Mouse (Mus musculus) E14TG2a.4 (cell line): Measurements from ENCODE around the gene Cpne4.

Source experiments
- H3K27me3 ChIP-seq: 2 replicates; pipeline ENCODE4 v1.6.1; 2014; ENCODE audit warnings: low read length, control low read depth; ENCODE audit not compliant: insufficient read depth
- H3K36me3 ChIP-seq: 2 replicates; pipeline ENCODE4 v1.6.1; 2014; ENCODE audit warnings: low read length, control low read depth; ENCODE audit not compliant: insufficient read depth
- H3K4me1 ChIP-seq: replicated peaks from 2 replicates; pipeline ENCODE4 v1.6.1; 2014; ENCODE audit warnings: low read depth, low read length, control low read depth
- H3K4me3 ChIP-seq: replicated peaks from 2 replicates; pipeline ENCODE4 v1.5.1; 2014; ENCODE audit warnings: mild to moderate bottlenecking, low read length
- H3K9me3 ChIP-seq: 2 replicates; pipeline ENCODE4 v1.6.1; 2014; ENCODE audit warnings: low read length, control low read depth
- CTCF ChIP-seq: conservative IDR thresholded peaks from 2 replicates; pipeline ENCODE4 v1.5.1; 2014; ENCODE audit warnings: low read length
- NANOG ChIP-seq: IDR thresholded peaks from 2 replicates; pipeline ENCODE4 v1.6.1; 2014; ENCODE audit warnings: borderline replicate concordance, low read length, mixed read lengths
- POU5F1 ChIP-seq: IDR thresholded peaks from 2 replicates; pipeline ENCODE4 v1.6.1; 2014; ENCODE audit warnings: low read length, borderline replicate concordance

Cpne4 gene

GRCm38 (mm10) chr9:104742661-104743380 lies 195.7 kb downstream of the Cpne4 start:
- Histone ChIP-seq H3K36me3 (no peaks in the 10 kb centered on the region), H3K27me3 (no peaks in the 10 kb centered on the region), H3K9me3 (no peaks in the 10 kb centered on the region), H3K4me3 (no peak overlapping the region), H3K4me1 (no peaks in the 10 kb centered on the region)
- TF ChIP-seq CTCF (no peak), NANOG (no peak), POU5F1 (no peak)

DNA sequence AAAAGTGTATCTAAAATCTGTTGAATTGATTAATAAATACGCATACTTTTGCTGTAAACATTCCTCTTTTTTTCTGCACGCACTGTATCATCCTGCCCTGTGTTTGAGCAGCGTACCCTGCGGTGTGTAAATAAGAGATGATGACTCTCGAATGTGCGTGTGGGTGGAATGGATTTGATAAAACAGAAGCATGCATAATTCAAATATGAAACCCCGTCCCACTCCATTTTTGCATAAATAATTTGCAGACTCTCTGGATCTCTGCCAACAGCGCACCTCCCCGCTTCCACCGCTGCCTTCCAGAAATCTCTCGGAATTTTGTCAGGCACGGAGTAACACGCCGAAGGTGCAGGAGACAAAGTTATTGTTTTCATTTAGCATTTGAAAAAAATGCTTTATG lies 208.4 kb downstream of the Cpne4 start:
- Histone ChIP-seq H3K4me1 (no peaks in the 10 kb centered on the region), H3K36me3 (no peaks in the 10 kb centered on the region), H3K27me3 (no peaks in the 10 kb centered on the region), H3K4me3 (no peak overlapping the region), H3K9me3 (no peaks in the 10 kb centered on the region; the same call in 1 of the 2 replicates)
- TF ChIP-seq CTCF (no peak), POU5F1 (no peak), NANOG (no peak)

- no peaks in the 10 kb centered on the region for H3K4me1 ChIP-seq
- H3K27me3 ChIP-seq = no peaks in the 10 kb centered on the region
- no peaks in the 10 kb centered on the region for H3K9me3 ChIP-seq
- TF ChIP-seq NANOG (no peak), POU5F1 (no peak), CTCF (no peak)
- H3K36me3 ChIP-seq = no peaks in the 10 kb centered on the region
- no peak overlapping the region for H3K4me3 ChIP-seq
Observed at GRCm38 (mm10) chr9:104760031-104760430, 212.9 kb downstream of the Cpne4 start.

- H3K4me1 ChIP-seq = no peaks in the 10 kb centered on the region
- no peaks in the 10 kb centered on the region for H3K36me3 ChIP-seq
- H3K4me3 ChIP-seq = no peak overlapping the region
- TF ChIP-seq CTCF (no peak), NANOG (no peak), POU5F1 (no peak)
- no peaks in the 10 kb centered on the region for H3K9me3 ChIP-seq
- no peaks in the 10 kb centered on the region for H3K27me3 ChIP-seq
Observed at GRCm38 (mm10) chr9:104776198-104776815, 229.2 kb downstream of the Cpne4 start.

DNA sequence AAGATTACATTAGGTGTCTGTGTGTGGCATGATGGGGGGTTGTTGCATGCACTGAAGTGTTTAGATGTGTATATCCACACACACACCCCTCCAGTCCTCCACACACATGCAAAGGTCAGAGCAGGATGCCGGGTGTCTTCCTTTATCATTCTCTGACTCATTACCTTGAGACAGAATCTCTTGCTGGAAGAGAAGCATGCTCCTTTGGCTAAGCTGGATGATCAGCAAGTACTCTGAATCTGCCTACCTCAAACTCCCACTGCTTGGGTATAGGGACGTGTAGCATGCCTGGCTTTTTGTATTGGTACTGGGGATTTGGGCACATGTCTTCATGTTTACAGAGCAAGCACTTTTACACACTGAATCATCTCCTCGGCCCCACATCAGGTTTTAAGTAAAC lies 230.0 kb downstream of the Cpne4 start:
- no peak for TF ChIP-seq POU5F1
- TF ChIP-seq NANOG = no peak
- no peak for TF ChIP-seq CTCF
- Histone ChIP-seq H3K4me3 (no peak overlapping the region), H3K27me3 (no peaks in the 10 kb centered on the region), H3K9me3 (no peaks in the 10 kb centered on the region), H3K4me1 (no peaks in the 10 kb centered on the region), H3K36me3 (no peaks in the 10 kb centered on the region)

GRCm38 (mm10) chr9:104777780-104778179 lies 230.7 kb downstream of the Cpne4 start:
- Histone ChIP-seq H3K36me3 (no peaks in the 10 kb centered on the region), H3K9me3 (no peaks in the 10 kb centered on the region)
- TF ChIP-seq POU5F1 (no peak), NANOG (no peak), CTCF (no peak)

GRCm38 (mm10) chr9:104796601-104797000 lies 249.5 kb downstream of the Cpne4 start:
- no peak overlapping the region for H3K4me3 ChIP-seq
- no peaks in the 10 kb centered on the region for H3K36me3 ChIP-seq
- no peaks in the 10 kb centered on the region for H3K27me3 ChIP-seq
- no peak for TF ChIP-seq CTCF
- no peak for TF ChIP-seq NANOG
- TF ChIP-seq POU5F1 = no peak
- peaks cover 10% of the 10 kb centered on the region; the same call in 1 of the 2 replicates for H3K4me1 ChIP-seq
- H3K9me3 ChIP-seq = peaks cover 23% of the 10 kb centered on the region

More at GRCm38 (mm10) chr9:104777780-104778179, 230.7 kb downstream of the Cpne4 start:
- Histone ChIP-seq H3K4me3 (no peak overlapping the region), H3K27me3 (no peaks in the 10 kb centered on the region), H3K4me1 (no peaks in the 10 kb centered on the region)

DNA sequence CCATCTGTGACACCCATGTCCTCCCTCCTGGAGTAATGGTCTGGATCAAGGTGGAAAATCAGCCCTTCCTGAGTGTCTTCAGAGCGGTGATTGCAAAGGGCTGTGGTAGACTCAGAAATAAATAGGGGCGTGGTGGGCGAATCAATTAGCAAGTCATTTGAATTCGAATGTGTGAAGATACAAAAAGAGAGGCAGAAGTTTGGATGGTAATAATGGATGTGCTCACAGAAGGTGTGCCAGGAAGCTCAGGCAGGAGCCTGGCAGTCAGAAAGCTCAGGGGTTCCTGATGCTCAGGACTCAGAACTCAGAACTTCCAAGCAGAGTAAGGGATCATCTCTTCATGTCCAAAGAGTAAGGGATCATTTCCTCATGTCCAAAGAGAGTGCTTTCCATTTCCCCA lies 257.7 kb downstream of the Cpne4 start:
- no peak overlapping the region for H3K4me3 ChIP-seq
- no peaks in the 10 kb centered on the region for H3K27me3 ChIP-seq
- TF ChIP-seq POU5F1 (no peak), NANOG (no peak), CTCF (no peak)
- no peaks in the 10 kb centered on the region for H3K9me3 ChIP-seq
- no peaks in the 10 kb centered on the region for H3K36me3 ChIP-seq
- peaks cover 20% of the 10 kb centered on the region for H3K4me1 ChIP-seq
